ENCODE assay signal across 8 mouse cellular contexts in the genomic region with DNA sequence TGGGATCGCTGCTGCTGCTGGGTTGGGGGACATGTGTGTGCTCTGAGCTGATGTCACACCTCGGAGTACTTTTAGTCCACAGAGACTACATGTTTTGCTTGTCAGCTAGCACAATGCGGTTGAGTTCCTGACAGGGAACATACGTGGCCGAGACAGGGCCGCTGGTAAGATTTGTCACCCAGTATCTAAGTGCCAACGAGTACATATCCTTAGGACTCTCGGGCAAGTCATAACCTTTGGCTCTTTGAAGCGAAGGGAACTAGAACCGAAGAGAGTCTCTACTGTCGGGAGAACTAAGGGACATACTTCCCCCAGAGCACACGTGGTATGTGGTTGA. TPM values are rescaled to one million over a fixed set of nuclear protein-coding genes. Genes with fewer than 3 reads are reported as not detected.
DNase-seq lines count a peak whose midpoint lies in the region; ATAC-seq and TF ChIP-seq lines count a peak whose summit lies in the region.

No protein-coding gene starts in this region.

- peak overlapping the region; percentile 92 for H3K4me3 ChIP-seq in lung, embryonic 16.5 days (ENCODE audit: low read length)
- peak overlapping the region; percentile 96 for H3K4me3 ChIP-seq in stomach, postnatal 0 days (ENCODE audit: low read depth, low read length)

- peak overlapping the region; percentile 63 for H3K4me2 ChIP-seq in lung, embryonic 16.5 days (ENCODE audit: low read depth, low read length)
- H3K4me2 ChIP-seq in stomach, postnatal 0 days (replicated peaks; ENCODE audit: low read depth), result peak overlapping the region; percentile 72

- 1% methylated on average over 12 of the region's 12 CpGs for whole genome bisulfite sequencing in lung, embryonic 16.5 days
- WGBS in stomach, postnatal 0 days, result 2% methylated on average over 12 of the region's 12 CpGs

- H3K27me3 ChIP-seq in lung, embryonic 16.5 days (ENCODE audit: control insufficient read depth, insufficient read depth, low read depth, low read length), result no peaks in the 10 kb centered on the region
- H3K27me3 ChIP-seq in stomach, postnatal 0 days (ENCODE audit: control insufficient read depth, insufficient read depth, low read length), result no peaks in the 10 kb centered on the region

- H3K27ac ChIP-seq in lung, embryonic 16.5 days (ENCODE audit: low read length), result no peak overlapping the region
- peak overlapping the region; percentile 89 for H3K27ac ChIP-seq in stomach, postnatal 0 days (replicated peaks)

- H3K4me1 ChIP-seq in lung, embryonic 16.5 days (replicated peaks; ENCODE audit: control insufficient read depth, insufficient read depth, low read length), result peaks cover 10% of the 10 kb centered on the region
- H3K4me1 ChIP-seq in stomach, postnatal 0 days (replicated peaks; ENCODE audit: control insufficient read depth, insufficient read depth), result peaks cover 3% of the 10 kb centered on the region; the same call in 1 of the 2 replicates

- no peaks in the 10 kb centered on the region for H3K9me3 ChIP-seq in lung, embryonic 16.5 days (ENCODE audit: control insufficient read depth, low read length)
- H3K9me3 ChIP-seq in stomach, postnatal 0 days (ENCODE audit: control insufficient read depth, low read length), result no peaks in the 10 kb centered on the region

- ATAC-seq in lung, embryonic 16.5 days (ENCODE audit: low read depth), result peak; percentile 19; the same call in 1 of the 2 replicates
- peak; percentile 28 for ATAC-seq in granulocyte monocyte progenitor cell, adult 5-6 weeks (replicated peaks; ENCODE audit: poor library complexity, severe bottlenecking)
- no peak; the same call in 1 of the 2 replicates for ATAC-seq in stomach, postnatal 0 days (ENCODE audit: low FRiP score, low TSS enrichment)

- no peak for TF ChIP-seq EP300 in stomach, postnatal 0 days (optimal IDR thresholded peaks at IDR 0.05)

- H3K9ac ChIP-seq in lung, embryonic 16.5 days (ENCODE audit: low read length), result peak overlapping the region; percentile 91
- H3K9ac ChIP-seq in stomach, postnatal 0 days (ENCODE audit: low read length), result peak overlapping the region; percentile 97

- peaks cover 4% of the 10 kb centered on the region; the same call in 1 of the 2 replicates for H3K36me3 ChIP-seq in lung, embryonic 16.5 days (ENCODE audit: control insufficient read depth, insufficient read depth, low read length)
- H3K36me3 ChIP-seq in stomach, postnatal 0 days (ENCODE audit: control insufficient read depth, insufficient read depth, low read length), result peaks cover 9% of the 10 kb centered on the region

- no peak for DNase-seq in lung, adult 18-20 months
- DNase-seq in adipocyte (ENCODE audit: low spot score), result peak; percentile 44
- peak; percentile 8 for DNase-seq in lung, postnatal 14 days
- no peak for DNase-seq in stomach, postnatal 0 days (ENCODE audit: low spot score)
- DNase-seq in layer of hippocampus, postnatal 14 days (ENCODE audit: low spot score in 2 of 2), result no peak
- DNase-seq in cerebellum, postnatal 14 days, result no peak

- no peak for TF ChIP-seq CTCF in stomach, postnatal 0 days (IDR thresholded peaks at IDR 0.05; ENCODE audit: low read depth)

RNA-seq across cellular contexts. Expression of a gene that starts 1.5 kb away (rescaled TPM):
- polyA plus RNA-seq in lung, embryonic 16.5 days (2015; fragmentation: Nextera tagmentation; extraction: Ambion mirVana), result 14.5 and 17.1 TPM in 2 replicates
- total RNA-seq in granulocyte monocyte progenitor cell, adult 5-6 weeks (2014; fragmentation: Nextera tagmentation), result 30.0 and 38.8 TPM in 2 replicates
- total RNA-seq in granulocyte monocyte progenitor cell, adult 5-6 weeks (2017), result 13.9 and 18.9 TPM in 2 replicates
- 10.6 and 12.0 TPM in 2 replicates for polyA plus RNA-seq in stomach, postnatal 0 days (2015; fragmentation: Nextera tagmentation; extraction: Ambion mirVana)
- 10 to 100 TPM; 19.6 to 24.0 TPM for total RNA-seq in layer of hippocampus, postnatal 14 days (2021)

Comparison
In these comparisons a context has a peak if more than half of its experiments do, and no peak if none do; other contexts are left out.
1. DNase-seq: peak in adipocyte (single experiment) and lung, postnatal 14 days (single experiment); none in lung, adult 18-20 months (0 of 2), stomach, postnatal 0 days (single experiment), layer of hippocampus, postnatal 14 days (0 of 2) and cerebellum, postnatal 14 days (0 of 2).